ENCODE assay signal across 8 mouse cellular contexts in genomic region chr6:58596294-58596653, GRCm38 (mm10). TPM values are rescaled to one million over a fixed set of nuclear protein-coding genes. Genes with fewer than 3 reads are reported as not detected.
DNase-seq lines count a peak whose midpoint lies in the region; ATAC-seq lines count a peak whose summit lies in the region.

No protein-coding gene starts in this region.

- H3K9ac ChIP-seq in heart, embryonic 14.5 days (ENCODE audit: low read length), result peak overlapping the region; percentile 59

- H3K36me3 ChIP-seq in heart, embryonic 14.5 days (ENCODE audit: control insufficient read depth, insufficient read depth, low read length), result no peaks in the 10 kb centered on the region

- H3K4me1 ChIP-seq in heart, embryonic 14.5 days (ENCODE audit: control insufficient read depth in 2 of 2, insufficient read depth in 2 of 2, low read length in 2 of 2), result peaks cover 0 to 13% of the 10 kb centered on the region in 2 experiments; a peak in 3 of 4 replicates

- peak overlapping the region; percentile 39 to 46 for H3K4me3 ChIP-seq in heart, embryonic 14.5 days (ENCODE audit: control insufficient read depth in 1 of 2, insufficient read depth in 1 of 2, low read depth in 1 of 2, low read length in 2 of 2)

- ATAC-seq in heart, embryonic 14.5 days (ENCODE audit: insufficient number of reproducible peaks, insufficient read depth, low FRiP score, low read depth), result peak; percentile 77

- H3K9me3 ChIP-seq in heart, embryonic 14.5 days (ENCODE audit: control insufficient read depth, low read length), result no peaks in the 10 kb centered on the region

- peak overlapping the region; percentile 59 for H3K4me2 ChIP-seq in heart, embryonic 14.5 days (ENCODE audit: low read length)

- H3K27me3 ChIP-seq in heart, embryonic 14.5 days (ENCODE audit: control insufficient read depth, insufficient read depth, low read length), result no peaks in the 10 kb centered on the region

- 11% methylated on average over 16 of the region's 16 CpGs for WGBS in heart, embryonic 14.5 days

- peak; percentile 26 to 27 for DNase-seq in B cell, adult 2 months
- peak; percentile 86 for DNase-seq in ES-CJ7 (ENCODE audit: low read depth, low spot score)
- peak; percentile 73 for DNase-seq in embryo, embryonic 9.5 days (ENCODE audit: extremely low spot score)
- DNase-seq in kidney, postnatal 36 days, result peak; percentile 2 to 38
- DNase-seq in lung, postnatal 36 days, result peak; percentile 39
- peak; percentile 25 to 30 for DNase-seq in right cerebral cortex, postnatal 10 days (ENCODE audit: low spot score in 2 of 2)
- no peak for DNase-seq in cerebellum, adult 11 months

- H3K27ac ChIP-seq in heart, embryonic 14.5 days (replicated peaks in 1 of 2; ENCODE audit: control insufficient read depth in 1 of 2, insufficient read depth in 1 of 2, low read depth in 2 of 2, low read length in 2 of 2), result peak overlapping the region; percentile 74 to 85

RNA-seq across cellular contexts. Expression of gene Abcg2, which starts 12.0 kb away (rescaled TPM):
- 60.6 and 68.0 TPM in 2 replicates for polyA plus RNA-seq in heart, embryonic 14.5 days (2014; fragmentation: Nextera tagmentation; extraction: Ambion mirVana)
